Mouse (Mus musculus): ENCODE data around the gene Gm49340.
"Not testable (repeated sequence)": the region's sequence is repeated elsewhere in the genome, so short reads cannot be mapped to it uniquely, and the experiment has no call there.

The Gm49340 gene

DNA sequence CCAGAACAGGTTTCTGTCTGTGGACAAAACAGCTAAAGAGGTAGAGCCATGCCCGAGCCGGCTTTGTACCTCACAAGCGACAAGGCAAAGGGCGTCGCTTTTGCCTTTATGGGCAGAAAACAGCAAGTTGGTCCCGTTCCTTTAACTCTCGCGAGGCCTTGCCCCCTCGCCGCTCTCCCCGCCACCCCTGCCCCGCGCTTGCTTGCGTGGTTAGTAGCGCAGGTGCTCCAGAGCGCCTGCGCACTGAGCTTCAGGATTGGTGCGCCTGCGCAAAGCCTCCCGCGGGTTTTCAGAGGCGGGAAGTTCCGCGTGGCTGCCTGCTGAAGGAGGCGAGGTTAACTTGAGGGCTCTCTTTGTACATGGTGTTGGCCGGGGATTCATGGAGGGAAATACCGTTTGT is at the start of gene Gm49340, which contains the start of the genes Aspa and Spata22:
Gm49340 (plus strand) TSS at position 300 of the 400 bp plus-strand sequence.
Aspa (minus strand) TSS at position 155 of the 400 bp plus-strand sequence.
Spata22 (plus strand) TSS at position 300 of the 400 bp plus-strand sequence.
- ATAC-seq (ENCODE audit: insufficient number of reproducible peaks, low FRiP score, low TSS enrichment) = no peak

DNA sequence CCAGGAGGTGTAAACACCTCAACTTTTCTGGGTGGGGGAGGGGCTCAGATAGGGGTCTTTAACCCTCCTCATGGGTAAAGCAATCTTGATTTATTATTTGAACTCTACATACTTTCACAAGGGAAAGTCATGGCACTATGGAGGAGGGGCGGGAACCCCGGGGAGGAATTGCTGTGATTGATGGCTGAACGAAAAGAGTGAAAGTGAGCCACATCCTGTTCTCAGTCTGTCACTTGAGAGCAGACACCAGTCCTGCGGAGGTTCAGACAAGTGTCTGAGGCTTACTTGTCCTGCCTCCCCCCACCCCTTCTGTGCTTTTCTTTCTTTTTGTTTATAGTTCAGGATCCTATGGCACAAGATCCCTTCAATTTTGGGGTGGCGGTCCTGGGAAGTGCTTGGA is 48.8 kb upstream of the Gm49340 start:
- no peak for ATAC-seq (ENCODE audit: insufficient number of reproducible peaks, low FRiP score, low TSS enrichment)

DNA sequence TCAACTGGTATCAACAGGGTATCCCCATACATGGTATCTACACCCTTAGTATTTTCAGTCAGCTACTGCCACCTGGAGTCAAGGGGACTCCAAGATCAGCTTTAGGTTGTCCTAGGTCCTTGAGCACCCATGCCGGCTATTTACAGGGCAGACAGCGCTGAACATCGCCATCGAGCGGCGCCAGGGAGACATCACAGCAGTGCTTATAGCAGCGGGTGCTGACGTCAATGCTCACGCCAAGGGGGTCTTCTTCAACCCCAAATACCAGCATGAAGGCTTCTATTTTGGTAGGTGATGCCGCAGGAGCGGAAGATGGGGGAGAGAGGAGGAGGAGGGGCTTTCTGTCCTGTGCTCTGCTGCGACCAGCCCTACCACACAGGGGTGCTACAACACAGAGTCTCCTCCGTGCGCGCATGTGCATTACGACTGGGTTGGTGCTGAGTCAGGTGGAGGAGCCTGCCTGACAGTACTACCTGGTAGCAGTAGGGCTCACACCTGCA is 48.0 kb upstream of the Gm49340 start:
- peak; percentile 78 for ATAC-seq (ENCODE audit: insufficient number of reproducible peaks, low FRiP score, low TSS enrichment)

DNA sequence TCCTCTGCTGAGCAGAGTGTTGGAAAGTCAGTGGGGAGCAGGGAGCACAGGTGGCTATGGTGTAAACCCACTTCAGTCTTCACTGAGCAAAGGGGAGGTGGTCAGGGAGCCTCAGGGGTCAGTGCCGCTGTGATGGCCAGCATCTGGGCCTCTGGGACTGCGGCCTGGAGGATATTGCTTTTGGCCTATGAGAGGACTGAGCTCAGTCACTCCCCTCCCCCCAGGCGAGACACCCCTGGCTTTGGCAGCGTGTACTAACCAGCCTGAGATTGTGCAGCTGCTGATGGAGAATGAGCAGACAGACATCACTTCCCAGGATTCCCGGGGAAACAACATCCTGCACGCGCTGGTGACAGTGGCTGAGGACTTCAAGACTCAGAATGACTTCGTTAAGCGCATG is 46.2 kb upstream of the Gm49340 start:
- ATAC-seq (ENCODE audit: insufficient number of reproducible peaks, low FRiP score, low TSS enrichment) = no peak

DNA sequence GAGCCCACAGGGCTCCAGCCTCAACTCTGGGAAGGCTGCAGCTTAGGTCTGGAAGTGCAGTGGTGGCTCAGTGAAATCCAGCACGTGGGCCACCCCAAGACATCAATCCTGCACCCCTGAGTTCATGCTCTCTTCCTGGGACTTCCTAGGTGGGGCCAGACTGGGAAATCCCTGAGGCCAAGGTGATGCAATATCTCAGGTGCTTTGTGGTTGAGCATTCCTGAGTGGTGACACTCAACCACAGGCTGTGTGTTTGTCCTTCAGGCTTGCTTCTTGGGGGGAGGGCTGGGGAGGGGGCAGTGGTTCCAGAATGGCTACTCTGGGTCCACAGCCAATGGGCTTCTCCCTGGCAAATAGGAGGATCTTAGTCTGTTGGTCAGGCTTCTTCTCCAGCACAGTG is 45.6 kb upstream of the Gm49340 start:
- no peak for ATAC-seq (ENCODE audit: insufficient number of reproducible peaks, low FRiP score, low TSS enrichment)

DNA sequence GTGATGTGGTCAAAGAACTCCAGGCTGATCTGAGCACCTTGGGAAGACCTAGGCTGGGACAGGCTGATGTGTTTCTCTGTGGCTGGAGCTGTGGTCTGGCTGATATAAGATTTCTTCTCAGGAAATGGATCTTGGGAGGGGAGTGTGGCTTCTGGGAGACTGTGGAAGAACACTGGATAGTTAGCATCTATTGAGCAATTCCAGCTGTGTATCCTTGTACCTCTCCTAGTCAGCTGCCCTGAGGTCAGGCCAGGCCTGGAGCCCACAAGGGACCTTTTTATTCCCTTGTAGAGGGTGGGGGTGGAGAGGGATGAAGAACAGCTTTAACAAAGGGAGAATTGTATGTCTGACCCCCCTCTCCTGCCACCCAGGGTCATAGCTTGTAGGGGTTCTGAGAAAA is 45.2 kb upstream of the Gm49340 start:
- no peak for ATAC-seq (ENCODE audit: insufficient number of reproducible peaks, low FRiP score, low TSS enrichment)

DNA sequence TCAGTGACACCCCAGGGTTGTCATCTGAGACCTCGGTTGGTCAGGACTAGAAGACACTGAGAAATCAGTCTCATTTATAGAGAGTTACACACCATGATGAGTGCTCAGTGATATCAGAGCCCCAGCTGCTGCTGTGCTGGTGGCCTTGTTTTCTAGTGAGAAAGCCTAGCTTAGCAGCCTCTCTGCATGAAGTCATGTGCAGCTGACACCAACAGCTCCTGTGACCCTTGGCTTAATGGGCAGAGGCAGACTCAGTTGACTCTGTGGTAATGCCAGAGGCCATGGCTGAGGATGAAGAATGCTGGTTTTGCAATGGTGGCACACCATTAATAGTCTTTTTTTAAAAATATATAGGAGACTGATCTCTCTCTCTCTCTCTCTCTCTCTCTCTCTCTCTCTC is 39.9 kb upstream of the Gm49340 start:
- no peak for ATAC-seq (ENCODE audit: insufficient number of reproducible peaks, low FRiP score, low TSS enrichment)

DNA sequence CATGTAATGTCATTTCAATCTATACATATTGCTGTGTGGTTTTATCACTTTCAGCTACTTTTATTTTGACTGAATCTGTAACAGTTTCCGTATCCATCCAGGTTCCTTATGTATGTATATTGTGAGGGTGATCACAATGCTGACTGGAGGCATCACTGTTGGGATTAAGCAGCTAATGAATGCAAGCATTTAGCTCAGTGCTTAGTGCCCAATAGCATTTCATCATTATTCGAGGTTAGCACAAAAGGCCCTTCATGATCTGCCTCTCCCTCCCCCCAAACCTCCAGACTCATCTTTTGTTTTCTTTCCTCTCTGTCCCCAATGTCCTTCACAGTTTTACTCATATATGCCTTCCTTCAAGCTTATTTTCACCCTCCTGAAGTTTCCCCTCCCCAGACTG is 26.4 kb upstream of the Gm49340 start:
- no peak for ATAC-seq (ENCODE audit: insufficient number of reproducible peaks, low FRiP score, low TSS enrichment)

DNA sequence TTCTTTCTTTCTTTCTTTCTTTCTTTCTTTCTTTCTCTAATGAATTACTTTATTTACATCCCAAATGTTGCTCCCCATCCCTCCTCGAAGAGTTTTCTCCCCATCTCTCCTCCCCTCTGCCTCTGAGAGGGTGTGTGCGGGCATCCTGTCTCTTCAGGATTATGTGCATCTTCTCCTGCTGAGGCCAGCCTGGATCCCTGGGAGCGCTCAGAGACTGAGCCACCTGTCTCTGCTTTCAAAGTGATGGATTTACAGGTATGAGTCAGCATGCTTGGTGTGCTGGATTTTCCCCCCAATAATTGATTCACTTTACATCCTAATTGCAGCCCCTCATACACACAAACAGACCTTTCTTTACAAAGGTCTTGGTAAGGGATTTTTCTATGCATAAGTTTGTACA is 13.6 kb upstream of the Gm49340 start:
- no peak for ATAC-seq (ENCODE audit: insufficient number of reproducible peaks, low FRiP score, low TSS enrichment)

DNA sequence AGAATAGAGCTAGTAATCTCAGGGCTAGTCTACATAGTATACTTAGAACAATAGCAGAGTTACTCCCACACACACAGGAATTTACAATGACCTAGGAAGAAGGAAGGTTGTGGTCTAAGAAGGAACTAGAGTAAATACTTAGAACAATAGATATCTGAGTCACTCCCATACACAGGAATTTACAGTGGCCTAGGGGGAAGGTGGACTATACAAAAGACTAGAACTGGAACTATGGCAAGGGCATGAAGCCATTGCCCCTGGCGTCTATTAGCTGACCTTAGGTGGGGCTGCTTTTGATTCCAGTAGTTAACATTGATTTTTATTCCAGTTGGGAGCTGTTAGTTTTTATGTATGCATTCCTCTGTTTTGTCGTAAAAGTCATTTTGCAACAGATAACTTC is 11.0 kb upstream of the Gm49340 start:
- ATAC-seq (ENCODE audit: insufficient number of reproducible peaks, low FRiP score, low TSS enrichment) = not testable (repeated sequence)

DNA sequence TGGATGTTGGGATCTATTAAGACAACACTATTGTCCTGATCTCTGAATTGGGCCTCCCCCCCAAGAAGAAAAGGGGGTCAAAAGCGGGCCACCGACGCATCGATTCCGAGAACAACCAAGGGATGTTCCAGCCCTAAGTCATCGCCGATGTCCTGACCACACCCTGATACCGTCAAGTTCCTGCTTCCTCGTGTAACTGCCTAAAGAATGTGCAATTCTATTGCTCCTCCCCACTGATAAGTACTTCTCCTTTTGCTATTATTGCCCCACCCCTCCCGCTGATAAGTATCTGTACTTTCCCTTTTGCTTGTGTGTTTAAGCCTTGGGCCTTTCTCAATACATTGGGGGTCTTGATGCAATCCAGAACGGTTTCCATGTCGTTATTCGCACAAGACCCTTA is 8.5 kb upstream of the Gm49340 start:
- not testable (repeated sequence) for ATAC-seq (ENCODE audit: insufficient number of reproducible peaks, low FRiP score, low TSS enrichment)

DNA sequence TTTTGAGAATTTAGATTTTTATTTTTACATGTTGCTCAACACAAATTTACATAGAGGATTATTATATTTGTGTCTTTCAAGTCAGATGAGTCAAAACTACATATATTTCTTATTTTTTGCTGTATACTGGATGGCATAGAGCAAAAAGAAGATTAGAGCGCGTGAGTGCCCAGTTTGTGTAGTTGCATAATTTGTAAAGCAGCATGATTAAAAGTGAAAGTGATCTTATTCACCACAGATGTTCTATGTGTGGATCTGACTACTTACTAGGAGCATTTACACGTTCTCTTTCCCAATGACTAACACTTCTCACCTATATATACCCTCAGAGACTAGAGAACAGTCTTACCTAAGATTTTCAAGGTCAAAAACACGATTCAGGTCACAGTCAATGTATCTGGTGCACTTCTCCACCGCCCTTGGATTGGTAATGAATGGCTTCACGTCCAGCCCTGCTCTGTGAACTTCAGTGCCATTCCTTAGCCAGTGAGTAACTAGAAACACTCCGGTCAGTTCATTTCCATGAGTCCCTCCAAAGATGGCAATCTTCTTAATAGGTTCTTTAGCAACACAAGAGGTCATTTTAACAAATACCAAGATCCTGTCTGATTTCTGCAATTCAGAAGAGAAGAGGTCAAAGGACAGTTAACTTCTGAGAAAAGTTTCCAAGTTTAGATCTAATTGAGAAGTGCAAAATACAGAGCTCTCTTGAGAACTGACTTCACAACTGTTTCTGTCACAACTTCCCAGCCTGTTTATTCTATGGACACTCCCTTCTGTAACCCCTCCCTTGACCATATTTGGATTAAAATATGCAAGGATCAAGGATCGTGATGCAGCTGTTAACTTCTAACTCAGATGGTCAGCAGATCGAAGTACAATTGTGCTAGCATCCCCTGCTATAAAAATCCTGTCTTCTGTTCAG is 5.4 kb upstream of the Gm49340 start:
- ATAC-seq (ENCODE audit: insufficient number of reproducible peaks, low FRiP score, low TSS enrichment) = no peak

DNA sequence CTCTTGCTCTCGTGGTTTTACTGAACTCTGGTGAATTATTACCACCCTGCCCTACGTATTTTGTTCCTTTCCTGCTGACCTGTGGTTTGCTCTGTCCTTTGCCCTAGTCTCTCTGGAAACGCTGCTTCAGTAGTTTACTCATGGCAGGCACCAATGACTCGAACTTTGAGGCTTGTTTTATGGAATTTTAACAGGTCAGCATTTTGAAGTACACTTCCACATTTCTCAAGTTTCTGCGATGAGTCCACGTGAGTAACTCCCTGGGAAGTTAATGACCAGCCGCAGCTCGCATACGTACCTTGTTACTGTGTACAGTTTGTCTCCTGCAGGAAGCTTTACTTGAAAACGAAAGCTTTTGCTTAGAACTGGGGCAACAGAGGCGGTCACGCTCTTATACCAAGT is 3.1 kb upstream of the Gm49340 start:
- no peak for ATAC-seq (ENCODE audit: insufficient number of reproducible peaks, low FRiP score, low TSS enrichment)

DNA sequence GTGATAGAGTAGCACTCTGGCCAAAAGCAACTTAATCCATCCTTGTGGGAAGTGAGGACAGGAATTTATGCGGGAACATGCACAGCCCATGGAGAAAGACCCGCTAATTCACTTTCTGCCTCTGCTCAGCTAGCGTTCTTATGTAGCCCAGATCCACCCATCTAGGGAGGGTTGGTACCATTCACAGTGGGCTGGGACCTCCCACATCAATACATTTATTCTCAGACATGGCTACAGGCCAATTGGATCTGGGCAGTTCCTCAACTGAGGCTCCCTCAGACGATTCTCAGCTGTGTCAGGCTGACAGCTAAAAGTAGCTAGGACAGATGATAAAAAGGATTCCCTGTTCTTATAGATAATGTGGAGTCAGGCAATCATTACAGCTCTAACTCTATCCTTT is 2.2 kb upstream of the Gm49340 start:
- no peak for ATAC-seq (ENCODE audit: insufficient number of reproducible peaks, low FRiP score, low TSS enrichment)

DNA sequence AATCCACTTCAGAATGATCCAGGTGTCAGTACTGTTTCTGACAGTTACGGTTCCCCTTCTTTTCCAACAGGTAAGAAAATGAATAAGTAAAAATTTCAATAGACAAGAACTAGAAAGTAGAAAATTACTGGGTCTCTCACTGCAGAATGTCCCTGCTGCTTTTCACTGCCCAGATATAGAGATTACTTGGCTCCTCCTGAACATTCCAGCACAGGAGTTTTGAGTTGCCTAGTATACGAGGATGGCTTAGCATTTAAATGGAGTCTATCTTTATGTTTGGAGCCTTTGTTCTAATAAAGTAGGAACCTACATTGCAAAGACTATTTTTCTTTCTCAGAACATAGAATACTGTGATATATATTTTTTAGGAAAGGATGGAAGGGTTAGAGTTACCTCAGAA is 3.8 kb downstream of the Gm49340 start:
- no peak for ATAC-seq (ENCODE audit: insufficient number of reproducible peaks, low FRiP score, low TSS enrichment)

DNA sequence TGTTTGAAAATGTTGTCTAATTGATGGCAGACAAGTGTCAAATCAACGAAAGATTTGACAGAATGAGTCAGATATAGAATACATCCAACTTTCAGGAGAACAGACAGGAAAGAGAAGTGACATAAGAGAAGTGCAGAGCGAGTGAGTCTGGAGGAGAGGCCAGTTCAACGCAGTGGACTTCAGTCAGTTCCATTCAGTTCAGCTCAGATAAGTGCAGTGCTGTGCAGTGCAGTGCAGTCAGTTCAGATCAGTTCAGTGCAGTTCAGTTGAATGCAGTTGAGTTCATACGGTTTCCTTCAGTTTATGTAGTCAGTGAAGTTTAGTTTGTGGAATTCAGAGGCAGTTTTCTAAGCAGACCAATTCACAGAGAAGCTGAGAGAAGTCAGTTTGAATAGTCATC is 7.4 kb downstream of the Gm49340 start:
- ATAC-seq (ENCODE audit: insufficient number of reproducible peaks, low FRiP score, low TSS enrichment) = no peak

DNA sequence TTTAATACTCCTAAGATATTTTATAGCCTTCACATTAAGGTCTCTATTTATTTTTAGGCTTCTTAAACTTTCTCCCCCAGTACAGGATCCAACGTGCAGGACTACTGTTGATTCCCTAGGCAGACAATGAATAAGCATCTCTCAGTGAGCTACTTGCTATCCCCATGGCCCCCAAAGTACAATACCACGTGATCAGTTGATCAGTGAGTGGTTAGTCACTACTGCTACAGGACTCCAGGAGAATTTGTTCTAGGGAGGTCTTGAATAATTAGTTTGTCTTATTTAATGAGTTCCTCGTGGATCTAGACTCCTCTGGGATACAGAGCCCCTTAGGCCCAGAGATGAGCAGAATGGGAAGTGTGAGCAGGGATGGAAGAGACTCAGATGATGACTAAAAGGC is 20.9 kb downstream of the Gm49340 start, which contains the start of gene Olfr20:
Olfr20 (plus strand) TSS at position 301 of the 400 bp plus-strand sequence.
- no peak for ATAC-seq (ENCODE audit: insufficient number of reproducible peaks, low FRiP score, low TSS enrichment)

DNA sequence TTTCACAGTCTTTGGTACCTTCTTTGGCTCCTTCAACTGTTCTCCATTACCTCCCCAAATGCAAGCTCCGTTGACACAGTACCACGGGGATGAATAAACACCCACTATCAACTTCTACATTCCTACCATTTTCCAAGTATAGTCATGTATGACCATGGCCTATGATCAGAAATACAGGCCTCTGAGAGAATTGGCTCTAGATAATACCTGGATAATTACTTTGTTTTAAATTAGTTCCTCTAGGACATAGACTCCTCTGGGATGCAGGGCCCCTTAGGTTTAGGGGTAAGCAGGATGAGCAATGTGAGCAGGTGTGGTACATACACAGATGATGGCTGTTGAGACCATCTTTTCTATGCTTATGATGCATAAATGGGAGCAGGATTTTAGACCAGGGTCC is 41.4 kb downstream of the Gm49340 start, which contains the start of gene Olfr376:
Olfr376 (plus strand) TSS at position 301 of the 400 bp plus-strand sequence.
- no peak for ATAC-seq (ENCODE audit: insufficient number of reproducible peaks, low FRiP score, low TSS enrichment)

DNA sequence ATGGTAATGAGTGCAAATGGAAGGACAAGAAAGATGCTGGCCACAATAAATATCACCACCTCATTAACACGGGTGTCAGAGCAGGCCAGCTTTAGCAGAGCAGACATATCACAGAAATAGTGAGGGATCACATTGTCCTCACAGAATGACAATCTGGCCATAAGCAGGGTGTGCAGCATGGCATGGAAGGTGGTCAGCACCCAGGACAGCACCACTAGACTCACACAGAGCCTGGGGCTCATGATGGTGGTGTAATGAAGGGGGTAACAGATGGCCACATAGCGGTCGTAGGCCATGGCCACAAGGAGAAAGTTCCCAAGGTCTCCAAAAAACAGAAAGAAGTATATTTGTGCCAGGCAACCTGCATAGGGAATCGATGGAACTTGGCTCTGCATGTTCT is 65.8 kb downstream of the Gm49340 start:
- ATAC-seq (ENCODE audit: insufficient number of reproducible peaks, low FRiP score, low TSS enrichment) = no peak

DNA sequence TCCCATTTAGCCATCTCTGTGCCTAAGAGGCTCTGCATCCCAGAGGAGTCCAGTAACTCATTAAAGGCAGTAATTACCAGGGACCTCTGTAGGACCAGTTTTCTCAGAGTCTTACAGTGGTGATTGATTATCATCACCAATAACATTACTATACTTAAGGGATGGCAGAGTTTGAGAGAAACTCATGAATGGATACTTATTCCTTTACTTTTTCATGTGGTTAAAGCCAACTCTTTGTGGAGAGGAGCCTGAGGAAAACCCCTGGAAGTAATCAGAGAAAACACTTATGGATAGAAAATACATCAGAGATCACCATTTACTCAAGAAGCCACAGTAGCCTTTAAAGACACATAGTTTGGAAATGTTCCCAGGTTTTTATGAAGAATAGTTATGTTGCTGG is 70.0 kb downstream of the Gm49340 start, which contains the start of gene Olfr1:
Olfr1 (minus strand) TSS at position 101 of the 400 bp plus-strand sequence.
- no peak for ATAC-seq (ENCODE audit: insufficient number of reproducible peaks, low FRiP score, low TSS enrichment)
